Mouse (Mus musculus): ENCODE measurements around the gene Gsg1l. TPM values are rescaled to one million over a fixed set of nuclear protein-coding genes. Genes with fewer than 3 reads are reported as not detected.
A peak's percentile ranks its signal among the peaks of the same experiment; 100 is the strongest.

The Gsg1l gene
- polyA plus RNA-seq, 1 experiment, result not detected

DNA sequence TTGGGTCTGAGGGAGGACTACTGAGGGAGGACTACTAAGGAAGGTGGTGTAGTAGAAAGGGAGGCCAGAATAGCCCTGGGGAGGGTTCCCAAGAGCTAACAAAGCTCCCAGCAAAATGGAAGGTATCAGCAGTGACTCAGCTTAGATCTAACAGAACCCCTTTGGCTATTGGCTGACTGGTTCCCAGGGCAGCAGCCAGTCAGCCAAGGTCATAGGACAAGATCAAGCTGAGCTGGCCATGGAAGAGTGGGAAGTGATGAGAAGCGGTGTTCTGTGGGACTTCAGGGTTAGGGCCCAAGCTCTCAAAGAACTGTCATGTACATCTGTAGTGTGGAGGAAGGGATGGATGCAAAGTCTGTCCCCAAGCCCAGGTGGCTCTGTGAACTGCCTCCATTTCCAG, 5.3 kb downstream of the Gsg1l start:
- no peak for TF ChIP-seq CTCF (IDR thresholded peaks at IDR 0.05; ENCODE audit: low read depth, low read length)
- no peak for TF ChIP-seq POLR2A (IDR thresholded peaks at IDR 0.05; ENCODE audit: insufficient read depth, low read length)
- no peak for TF ChIP-seq EP300 (IDR thresholded peaks at IDR 0.05; ENCODE audit: insufficient read depth, low read depth, low read length)
- Histone ChIP-seq H3K27ac (ENCODE audit: insufficient read depth, low read length) (no peak overlapping the region), H3K4me1 (ENCODE audit: control insufficient read depth, insufficient read depth, low read length) (no peaks in the 10 kb centered on the region)

GRCm38 (mm10) chr7:126075058-126075457, 7.2 kb downstream of the Gsg1l start:
- H3K27me3 ChIP-seq (ENCODE audit: control insufficient read depth, insufficient read depth, low read length, poor library complexity, severe bottlenecking), result no peaks in the 10 kb centered on the region
- H3K36me3 ChIP-seq (ENCODE audit: control insufficient read depth, insufficient read depth, low read length, poor library complexity, severe bottlenecking), result no peaks in the 10 kb centered on the region
- no peaks in the 10 kb centered on the region for H3K4me1 ChIP-seq (ENCODE audit: control insufficient read depth, insufficient read depth, low read length)
- no peaks in the 10 kb centered on the region for H3K9me3 ChIP-seq (replicated peaks; ENCODE audit: control insufficient read depth, insufficient read depth, low read length, poor library complexity, severe bottlenecking)
- H3K9ac ChIP-seq (ENCODE audit: low read depth, poor library complexity, severe bottlenecking), result no peak overlapping the region
- H3K27ac ChIP-seq (ENCODE audit: insufficient read depth, low read length), result no peak overlapping the region
- TF ChIP-seq POLR2A (IDR thresholded peaks at IDR 0.05; ENCODE audit: insufficient read depth, low read length), result no peak
- TF ChIP-seq EP300 (IDR thresholded peaks at IDR 0.05; ENCODE audit: insufficient read depth, low read depth, low read length), result no peak
- no peak for TF ChIP-seq CTCF (IDR thresholded peaks at IDR 0.05; ENCODE audit: low read depth, low read length)
- no peak overlapping the region for H3K4me3 ChIP-seq (ENCODE audit: low read depth, low read length)

More for the DNA sequence above, 5.3 kb downstream of the Gsg1l start:
- Histone ChIP-seq H3K36me3 (ENCODE audit: control insufficient read depth, insufficient read depth, low read length, poor library complexity, severe bottlenecking) (no peaks in the 10 kb centered on the region), H3K9me3 (replicated peaks; ENCODE audit: control insufficient read depth, insufficient read depth, low read length, poor library complexity, severe bottlenecking) (no peaks in the 10 kb centered on the region), H3K27me3 (ENCODE audit: control insufficient read depth, insufficient read depth, low read length, poor library complexity, severe bottlenecking) (peaks cover 9% of the 10 kb centered on the region), H3K4me3 (ENCODE audit: low read depth, low read length) (no peak overlapping the region), H3K9ac (ENCODE audit: low read depth, poor library complexity, severe bottlenecking) (no peak overlapping the region)

DNA sequence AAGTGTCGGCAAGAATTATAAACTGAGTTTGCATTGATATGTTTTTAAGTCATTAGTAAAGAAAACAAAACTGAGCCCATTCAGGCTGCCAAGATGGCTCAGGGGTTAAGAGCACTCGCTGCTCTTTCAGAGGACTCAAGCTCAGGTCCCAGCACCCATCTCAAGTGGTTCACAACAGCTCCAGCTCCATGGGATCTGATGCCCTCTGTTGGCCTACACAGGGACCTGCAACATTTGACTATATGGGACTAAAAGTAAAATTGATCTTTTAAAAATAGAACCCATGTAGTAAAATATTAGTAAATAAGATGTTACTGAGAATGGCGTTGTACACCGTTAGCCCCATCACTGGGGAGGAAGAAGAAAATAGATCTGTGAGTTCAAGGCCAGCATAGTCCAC, 11.9 kb downstream of the Gsg1l start:
- H3K9me3 ChIP-seq (replicated peaks; ENCODE audit: control insufficient read depth, insufficient read depth, low read length, poor library complexity, severe bottlenecking), result no peaks in the 10 kb centered on the region
- no peak overlapping the region for H3K4me3 ChIP-seq (ENCODE audit: low read depth, low read length)
- TF ChIP-seq POLR2A (IDR thresholded peaks at IDR 0.05; ENCODE audit: insufficient read depth, low read length), result no peak
- TF ChIP-seq CTCF (IDR thresholded peaks at IDR 0.05; ENCODE audit: low read depth, low read length), result peak; percentile 25
- H3K27ac ChIP-seq (ENCODE audit: insufficient read depth, low read length), result no peak overlapping the region
- no peak overlapping the region for H3K9ac ChIP-seq (ENCODE audit: low read depth, poor library complexity, severe bottlenecking)
- no peaks in the 10 kb centered on the region for H3K27me3 ChIP-seq (ENCODE audit: control insufficient read depth, insufficient read depth, low read length, poor library complexity, severe bottlenecking)
- no peaks in the 10 kb centered on the region for H3K36me3 ChIP-seq (ENCODE audit: control insufficient read depth, insufficient read depth, low read length, poor library complexity, severe bottlenecking)
- H3K4me1 ChIP-seq (ENCODE audit: control insufficient read depth, insufficient read depth, low read length), result no peaks in the 10 kb centered on the region

- H3K4me1 ChIP-seq (ENCODE audit: control insufficient read depth, insufficient read depth, low read length), result no peaks in the 10 kb centered on the region
- no peaks in the 10 kb centered on the region for H3K9me3 ChIP-seq (replicated peaks; ENCODE audit: control insufficient read depth, insufficient read depth, low read length, poor library complexity, severe bottlenecking)
- TF ChIP-seq EP300 (IDR thresholded peaks at IDR 0.05; ENCODE audit: insufficient read depth, low read depth, low read length) (no peak), CTCF (IDR thresholded peaks at IDR 0.05; ENCODE audit: low read depth, low read length) (no peak), POLR2A (IDR thresholded peaks at IDR 0.05; ENCODE audit: insufficient read depth, low read length) (no peak)
- no peak overlapping the region for H3K4me3 ChIP-seq (ENCODE audit: low read depth, low read length)
- no peaks in the 10 kb centered on the region for H3K27me3 ChIP-seq (ENCODE audit: control insufficient read depth, insufficient read depth, low read length, poor library complexity, severe bottlenecking)
- no peak overlapping the region for H3K9ac ChIP-seq (ENCODE audit: low read depth, poor library complexity, severe bottlenecking)
- no peaks in the 10 kb centered on the region for H3K36me3 ChIP-seq (ENCODE audit: control insufficient read depth, insufficient read depth, low read length, poor library complexity, severe bottlenecking)
- no peak overlapping the region for H3K27ac ChIP-seq (ENCODE audit: insufficient read depth, low read length)
These were observed 15.4 kb downstream of the Gsg1l start for GRCm38 (mm10) chr7:126066777-126067176.

GRCm38 (mm10) chr7:126065243-126065876, 16.9 kb downstream of the Gsg1l start:
- Histone ChIP-seq H3K4me3 (ENCODE audit: low read depth, low read length) (no peak overlapping the region), H3K9ac (ENCODE audit: low read depth, poor library complexity, severe bottlenecking) (no peak overlapping the region), H3K4me1 (ENCODE audit: control insufficient read depth, insufficient read depth, low read length) (no peaks in the 10 kb centered on the region), H3K27ac (ENCODE audit: insufficient read depth, low read length) (no peak overlapping the region), H3K9me3 (replicated peaks; ENCODE audit: control insufficient read depth, insufficient read depth, low read length, poor library complexity, severe bottlenecking) (no peaks in the 10 kb centered on the region), H3K36me3 (ENCODE audit: control insufficient read depth, insufficient read depth, low read length, poor library complexity, severe bottlenecking) (no peaks in the 10 kb centered on the region), H3K27me3 (ENCODE audit: control insufficient read depth, insufficient read depth, low read length, poor library complexity, severe bottlenecking) (no peaks in the 10 kb centered on the region)
- TF ChIP-seq CTCF (IDR thresholded peaks at IDR 0.05; ENCODE audit: low read depth, low read length), result no peak
- TF ChIP-seq POLR2A (IDR thresholded peaks at IDR 0.05; ENCODE audit: insufficient read depth, low read length), result no peak
- TF ChIP-seq EP300 (IDR thresholded peaks at IDR 0.05; ENCODE audit: insufficient read depth, low read depth, low read length), result no peak

DNA sequence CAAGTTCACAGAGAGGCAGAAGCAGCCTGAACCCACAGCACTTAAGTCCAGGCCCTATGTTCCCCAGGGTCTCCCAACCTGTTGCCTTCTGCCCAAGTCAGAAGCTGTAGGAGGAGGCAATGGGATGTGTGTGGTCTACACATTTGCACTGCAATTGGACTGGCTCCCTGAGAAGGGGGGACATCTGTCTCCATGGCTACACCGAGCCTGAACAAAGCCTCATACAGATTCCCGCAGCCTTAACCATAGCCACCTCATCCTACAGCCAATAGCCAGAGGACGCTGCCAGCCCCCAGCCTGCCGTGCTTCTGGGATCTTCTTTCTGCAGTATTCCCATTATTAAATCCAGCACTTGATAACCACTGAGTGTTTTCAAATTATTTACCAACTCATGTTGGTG, 20.0 kb downstream of the Gsg1l start:
- TF ChIP-seq POLR2A (IDR thresholded peaks at IDR 0.05; ENCODE audit: insufficient read depth, low read length) (no peak), CTCF (IDR thresholded peaks at IDR 0.05; ENCODE audit: low read depth, low read length) (no peak), EP300 (IDR thresholded peaks at IDR 0.05; ENCODE audit: insufficient read depth, low read depth, low read length) (no peak)
- Histone ChIP-seq H3K36me3 (ENCODE audit: control insufficient read depth, insufficient read depth, low read length, poor library complexity, severe bottlenecking) (no peaks in the 10 kb centered on the region), H3K27ac (ENCODE audit: insufficient read depth, low read length) (no peak overlapping the region), H3K4me1 (ENCODE audit: control insufficient read depth, insufficient read depth, low read length) (no peaks in the 10 kb centered on the region), H3K9ac (ENCODE audit: low read depth, poor library complexity, severe bottlenecking) (no peak overlapping the region), H3K9me3 (replicated peaks; ENCODE audit: control insufficient read depth, insufficient read depth, low read length, poor library complexity, severe bottlenecking) (no peaks in the 10 kb centered on the region), H3K27me3 (ENCODE audit: control insufficient read depth, insufficient read depth, low read length, poor library complexity, severe bottlenecking) (no peaks in the 10 kb centered on the region), H3K4me3 (ENCODE audit: low read depth, low read length) (no peak overlapping the region)

Data from ES-Bruce4 (cell line).